Mouse (Mus musculus) heart, postnatal 0 days (tissue): ENCODE results near the gene C530008M17Rik. TPM values are rescaled to one million over a fixed set of nuclear protein-coding genes. Genes with fewer than 3 reads are reported as not detected.

ENCODE experiments used
- ATAC-seq: fragments of 200-750 bp; cut with Nextera tagmentation; 2 replicates; pipeline ENCODE4 v1.8.0; 2017; ENCODE audit warnings: low read depth, moderate number of reproducible peaks, moderate library complexity; ENCODE audit not compliant: insufficient read depth
- DNase-seq: peaks from one replicate; pipeline ENCODE4 v3.0.0-alpha.2; 2016; ENCODE audit warnings: low spot score
- H3K27ac ChIP-seq: fragments of 300-500 bp; sonication (generic); 2 replicates; pipeline ENCODE4 v1.5.1; 2014; ENCODE audit warnings: low read depth, mild to moderate bottlenecking
- H3K27me3 ChIP-seq: fragments of 300-500 bp; sonication (generic); 2 replicates; pipeline ENCODE4 v1.6.1; 2014; ENCODE audit warnings: low read length, mixed read lengths; ENCODE audit not compliant: control insufficient read depth, insufficient read depth
- H3K36me3 ChIP-seq: fragments of 300-500 bp; sonication (generic); replicated peaks from 2 replicates; pipeline ENCODE4 v1.6.1; 2014; ENCODE audit warnings: low read length, mixed read lengths; ENCODE audit not compliant: control insufficient read depth, insufficient read depth
- H3K4me1 ChIP-seq: fragments of 300-500 bp; sonication (generic); 2 replicates; pipeline ENCODE4 v1.6.1; 2014; ENCODE audit warnings: antibody characterized with exemption; ENCODE audit not compliant: control insufficient read depth, insufficient read depth
- H3K4me2 ChIP-seq: fragments of 300-500 bp; sonication (generic); 2 replicates; pipeline ENCODE4 v1.6.1; 2014; ENCODE audit warnings: low read depth, mild to moderate bottlenecking, low read length, moderate library complexity
- H3K4me3 ChIP-seq: fragments of 300-500 bp; sonication (generic); 2 replicates; pipeline ENCODE4 v1.5.1; 2014; ENCODE audit warnings: low read depth, low read length
- H3K9ac ChIP-seq: fragments of 300-500 bp; sonication (generic); replicated peaks from 2 replicates; pipeline ENCODE4 v1.6.1; 2014; ENCODE audit warnings: low read depth, low read length, mixed read lengths
- H3K9me3 ChIP-seq: fragments of 300-500 bp; sonication (generic); replicated peaks from 2 replicates; pipeline ENCODE4 v1.6.1; 2016; ENCODE audit warnings: low read length; ENCODE audit not compliant: control insufficient read depth
- CTCF ChIP-seq: IDR thresholded peaks from 2 replicates; pipeline ENCODE4 v1.5.1; 2016; ENCODE audit warnings: antibody characterized with exemption, control low read depth, low read depth
- EP300 ChIP-seq: IDR thresholded peaks from 2 replicates; pipeline ENCODE4 v1.6.1; 2016; ENCODE audit warnings: antibody characterized with exemption, low read depth
- WGBS: fragments of 180-500 bp; shearing (Covaris S2); extraction: QIAGEN DNeasy Blood & Tissue Kit; methylation state at CpG from one replicate; pipeline ENCODE4 v1.1.7; 2014; 5-methylcytosine and 5-hydroxymethylcytosine counted together
- polyA plus RNA-seq: library from polyadenylated mRNA; unstranded; fragments of >200 nt; fragmentation: Nextera tagmentation; extraction: Ambion mirVana; gene quantifications from 2 replicates; pipeline ENCODE4 v1.2.1, GENCODE M21; 2015
- total RNA-seq: library from RNA; depleted of rRNA; stranded (reverse); fragments of >200 nt; gene quantifications from 2 replicates; pipeline ENCODE4 v1.2.3, GENCODE M21; 2014; ENCODE audit warnings: low replicate concordance

The C530008M17Rik gene
- total and polyA plus RNA-seq, 2 experiments from 2014 or later, result 7.3 to 18.8 TPM

DNA sequence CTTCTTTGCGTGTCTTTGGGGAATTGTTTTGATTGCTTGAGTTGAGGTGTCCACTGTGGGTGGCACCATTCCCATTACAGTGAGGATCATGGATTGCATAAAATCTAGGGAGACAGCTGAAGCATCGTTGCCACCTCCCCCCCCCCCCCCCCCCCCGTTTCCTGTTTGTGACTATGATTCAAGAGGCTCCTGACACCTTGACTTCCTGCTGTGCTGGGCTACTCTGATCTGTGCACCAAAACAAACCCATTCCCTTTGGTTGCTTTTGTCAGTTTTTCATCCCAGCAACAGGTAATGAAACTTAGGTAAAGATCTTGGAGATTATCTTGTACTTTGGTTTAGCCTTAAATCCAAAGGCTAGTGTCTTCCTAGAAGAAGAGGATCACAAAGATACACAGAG is 24.6 kb downstream of the C530008M17Rik start:
- WGBS, result 52% methylated on average over 3 of the region's 3 CpGs
- no peaks in the 10 kb centered on the region for H3K36me3 ChIP-seq
- TF ChIP-seq CTCF (no peak), EP300 (no peak)

GRCm38 (mm10) chr5:76681895-76682656 is 25.8 kb downstream of the C530008M17Rik start:
- TF ChIP-seq CTCF (no peak), EP300 (no peak)
- WGBS, result 68% methylated on average over 4 of the region's 4 CpGs
- Histone ChIP-seq H3K4me1 (peaks cover 4% of the 10 kb centered on the region; the same call in 1 of the 2 replicates), H3K27me3 (no peaks in the 10 kb centered on the region), H3K4me2 (no peak overlapping the region), H3K4me3 (no peak overlapping the region), H3K27ac (no peak overlapping the region), H3K36me3 (no peaks in the 10 kb centered on the region), H3K9ac (no peak overlapping the region), H3K9me3 (no peaks in the 10 kb centered on the region)
- no peak for DNase-seq
- no peak for ATAC-seq

More for the DNA sequence above, 24.6 kb downstream of the C530008M17Rik start:
- H3K4me3 ChIP-seq, result no peak overlapping the region
- H3K9ac ChIP-seq, result no peak overlapping the region
- peaks cover 5% of the 10 kb centered on the region; the same call in 1 of the 2 replicates for H3K4me1 ChIP-seq
- DNase-seq, result no peak
- H3K27me3 ChIP-seq, result no peaks in the 10 kb centered on the region
- ATAC-seq, result no peak
- H3K9me3 ChIP-seq, result no peaks in the 10 kb centered on the region
- H3K27ac ChIP-seq, result no peak overlapping the region
- no peak overlapping the region for H3K4me2 ChIP-seq

DNA sequence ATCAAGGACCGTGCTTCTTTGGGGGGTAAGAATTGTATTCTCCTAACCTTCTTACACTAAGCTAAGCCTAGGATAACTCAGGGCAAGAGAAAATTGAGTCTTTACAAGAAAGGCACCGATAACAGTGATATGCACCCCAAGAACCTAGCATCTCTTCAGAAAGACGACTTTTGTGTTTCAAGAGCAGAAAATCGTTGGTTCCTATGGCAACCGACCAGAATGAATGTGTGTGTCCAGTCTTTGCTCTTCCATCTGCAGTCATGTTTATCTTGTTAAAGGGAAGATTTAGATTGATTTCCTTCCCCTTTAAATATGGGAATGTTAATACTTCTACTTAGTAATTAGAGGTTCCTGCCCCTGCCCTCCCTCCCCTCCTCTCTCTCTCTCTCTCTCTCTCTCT is 27.1 kb downstream of the C530008M17Rik start:
- 80% methylated on average over 5 of the region's 5 CpGs for WGBS
- TF ChIP-seq CTCF, result no peak
- TF ChIP-seq EP300, result no peak

DNA sequence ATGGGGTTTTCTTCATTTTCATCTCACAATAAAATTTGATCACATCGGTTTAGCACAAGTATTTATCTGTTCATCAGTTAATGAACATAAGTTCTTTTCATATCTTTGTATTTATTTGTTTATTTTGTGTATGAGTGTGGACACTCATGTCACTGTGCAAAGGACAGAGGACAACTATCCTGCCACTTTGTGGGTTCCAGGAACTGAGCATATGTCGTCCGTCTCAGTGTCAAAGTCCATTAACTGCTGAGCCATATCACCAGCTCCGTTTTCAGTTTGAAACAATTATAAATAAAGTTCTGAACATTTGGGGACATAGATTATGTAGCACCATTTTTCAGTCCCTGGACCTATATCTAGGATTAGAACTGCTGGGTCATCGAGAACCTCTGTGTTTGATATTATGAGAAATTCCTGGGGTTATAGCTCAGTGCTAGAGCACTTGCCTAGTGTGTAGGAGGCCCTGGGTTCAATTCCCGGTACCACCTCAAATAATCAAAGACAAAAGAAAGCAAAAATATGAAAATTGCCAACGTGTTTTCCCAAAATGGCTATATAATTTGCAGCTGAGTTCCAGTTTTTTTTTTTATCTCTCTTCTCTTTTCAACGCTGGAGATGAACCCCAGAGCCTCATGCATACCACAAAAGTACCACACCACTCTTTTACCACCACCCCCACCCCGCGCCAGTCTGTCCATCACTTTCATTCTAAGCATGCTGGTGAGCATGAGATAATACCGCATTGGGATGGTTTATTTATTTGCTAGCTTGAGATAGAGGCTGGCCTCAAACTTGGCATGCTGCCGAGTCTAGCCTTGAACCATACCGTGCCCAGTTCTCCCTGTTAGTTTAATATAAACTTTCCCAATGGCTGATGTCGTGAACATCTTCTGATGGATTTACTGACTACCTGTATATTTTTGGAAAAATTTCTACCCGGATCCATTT is 28.6 kb downstream of the C530008M17Rik start:
- no peak overlapping the region for H3K27ac ChIP-seq
- H3K9me3 ChIP-seq, result no peaks in the 10 kb centered on the region
- TF ChIP-seq EP300 (no peak), CTCF (no peak)
- no peak for DNase-seq
- no peaks in the 10 kb centered on the region for H3K27me3 ChIP-seq
- H3K4me3 ChIP-seq, result no peak overlapping the region
- H3K9ac ChIP-seq, result no peak overlapping the region
- no peak for ATAC-seq
- no peaks in the 10 kb centered on the region for H3K4me1 ChIP-seq
- H3K36me3 ChIP-seq, result no peaks in the 10 kb centered on the region
- no peak overlapping the region for H3K4me2 ChIP-seq
- 72% methylated on average over 15 of the region's 15 CpGs for WGBS

More for the DNA sequence above, 27.1 kb downstream of the C530008M17Rik start:
- H3K27me3 ChIP-seq, result no peaks in the 10 kb centered on the region
- no peaks in the 10 kb centered on the region for H3K36me3 ChIP-seq
- no peak overlapping the region for H3K27ac ChIP-seq
- ATAC-seq (no peak), DNase-seq (no peak)
- no peaks in the 10 kb centered on the region for H3K4me1 ChIP-seq
- no peaks in the 10 kb centered on the region for H3K9me3 ChIP-seq
- H3K4me2 ChIP-seq, result no peak overlapping the region
- H3K9ac ChIP-seq, result no peak overlapping the region
- no peak overlapping the region for H3K4me3 ChIP-seq

- WGBS, result 80% methylated on average over 10 of the region's 10 CpGs
- H3K4me2 ChIP-seq, result no peak overlapping the region
- ATAC-seq, result no peak
These were observed 31.8 kb downstream of the C530008M17Rik start for GRCm38 (mm10) chr5:76687961-76688600.

More at GRCm38 (mm10) chr5:76687961-76688600, 31.8 kb downstream of the C530008M17Rik start:
- no peaks in the 10 kb centered on the region for H3K9me3 ChIP-seq
- H3K27me3 ChIP-seq, result no peaks in the 10 kb centered on the region
- no peaks in the 10 kb centered on the region for H3K4me1 ChIP-seq
- no peak overlapping the region for H3K27ac ChIP-seq
- no peak overlapping the region for H3K9ac ChIP-seq
- DNase-seq, result no peak
- H3K4me3 ChIP-seq, result no peak overlapping the region
- H3K36me3 ChIP-seq, result no peaks in the 10 kb centered on the region
- TF ChIP-seq CTCF (no peak), EP300 (no peak)
